ENCODE assay signal across 12 mouse cellular contexts in genomic region chr8:91135308-91136181, GRCm38 (mm10).
A peak's percentile ranks its signal among the peaks of the same experiment; 100 is the strongest.
DNase-seq lines count a peak whose midpoint lies in the region; ATAC-seq lines count a peak whose summit lies in the region.
"Had no signal": no experiment of that assay in that cellular context is flagged by ENCODE, and none has a peak within 500 bp of the region (broad histone marks: within the 10 kb centered on the region; RNA-seq: fewer than 3 reads in every experiment).

No protein-coding gene starts in this region.

- H3K9me3 ChIP-seq in forebrain, embryonic 10.5 days = no peaks in the 10 kb centered on the region
- no peaks in the 10 kb centered on the region for H3K9me3 ChIP-seq in forebrain, embryonic 11.5 days (ENCODE audit: control insufficient read depth, low read length)
- H3K9me3 ChIP-seq in neural tube, embryonic 13.5 days = no peaks in the 10 kb centered on the region
- no peaks in the 10 kb centered on the region for H3K9me3 ChIP-seq in neural tube, embryonic 15.5 days (replicated peaks)
- H3K9me3 ChIP-seq in kidney, embryonic 16.5 days (ENCODE audit: low read length) = no peaks in the 10 kb centered on the region
- H3K9me3 ChIP-seq: embryonic facial prominence, embryonic 12.5 days; megakaryocyte, embryonic 14.5 days had no signal

- H3K4me3 ChIP-seq in forebrain, embryonic 10.5 days = no peak overlapping the region
- no peak overlapping the region for H3K4me3 ChIP-seq in forebrain, embryonic 11.5 days (ENCODE audit: low read depth, low read length)
- H3K4me3 ChIP-seq in neural tube, embryonic 13.5 days = no peak overlapping the region
- no peak overlapping the region for H3K4me3 ChIP-seq in neural tube, embryonic 15.5 days (replicated peaks)
- H3K4me3 ChIP-seq in kidney, embryonic 16.5 days (ENCODE audit: low read length) = no peak overlapping the region
- H3K4me3 ChIP-seq: embryonic facial prominence, embryonic 12.5 days; megakaryocyte, embryonic 14.5 days had no signal

- H3K4me1 ChIP-seq in forebrain, embryonic 10.5 days = peaks cover 41% of the 10 kb centered on the region
- peaks cover 8% of the 10 kb centered on the region; the same call in 1 of the 2 replicates for H3K4me1 ChIP-seq in forebrain, embryonic 11.5 days (replicated peaks; ENCODE audit: control insufficient read depth, insufficient read depth, low read length)
- H3K4me1 ChIP-seq in neural tube, embryonic 13.5 days (replicated peaks) = peaks cover 38% of the 10 kb centered on the region
- H3K4me1 ChIP-seq in neural tube, embryonic 15.5 days = peaks cover 38% of the 10 kb centered on the region
- H3K4me1 ChIP-seq in kidney, embryonic 16.5 days (ENCODE audit: insufficient read depth, low read length) = peaks cover 31% of the 10 kb centered on the region

- no peak for DNase-seq in forebrain, embryonic 10.5 days (ENCODE audit: extremely low spot score, low spot score)
- DNase-seq in forebrain, embryonic 11.5 days (ENCODE audit: low spot score) = no peak
- DNase-seq in testis, postnatal 10 days (ENCODE audit: low spot score) = no peak
- DNase-seq in adrenal gland, adult 2 months = no peak
- DNase-seq: adrenal gland, postnatal 14 days had no signal

- no peaks in the 10 kb centered on the region for H3K27me3 ChIP-seq in forebrain, embryonic 10.5 days (ENCODE audit: poor library complexity, severe bottlenecking)
- no peaks in the 10 kb centered on the region for H3K27me3 ChIP-seq in forebrain, embryonic 11.5 days (ENCODE audit: control insufficient read depth, insufficient read depth, low read length)
- H3K27me3 ChIP-seq in neural tube, embryonic 13.5 days = no peaks in the 10 kb centered on the region
- no peaks in the 10 kb centered on the region for H3K27me3 ChIP-seq in neural tube, embryonic 15.5 days (replicated peaks)
- no peaks in the 10 kb centered on the region for H3K27me3 ChIP-seq in kidney, embryonic 16.5 days (ENCODE audit: insufficient read depth, low read length)
- H3K27me3 ChIP-seq: CH12.LX; embryonic facial prominence, embryonic 12.5 days had no signal

- ATAC-seq in forebrain, embryonic 11.5 days (replicated peaks; ENCODE audit: low FRiP score) = no peak
- ATAC-seq in neural tube, embryonic 13.5 days (ENCODE audit: low read depth) = no peak
- ATAC-seq in neural tube, embryonic 15.5 days (ENCODE audit: low FRiP score) = no peak
- no peak for ATAC-seq in kidney, embryonic 16.5 days (ENCODE audit: low FRiP score, low TSS enrichment)
- no peak for ATAC-seq in megakaryocyte-erythroid progenitor cell, adult 5-6 weeks (replicated peaks; ENCODE audit: low FRiP score, low TSS enrichment, poor library complexity, severe bottlenecking)

- H3K4me2 ChIP-seq in forebrain, embryonic 11.5 days (ENCODE audit: low read depth, low read length, severe bottlenecking) = no peak overlapping the region
- no peak overlapping the region for H3K4me2 ChIP-seq in neural tube, embryonic 13.5 days
- no peak overlapping the region for H3K4me2 ChIP-seq in neural tube, embryonic 15.5 days
- H3K4me2 ChIP-seq in kidney, embryonic 16.5 days (replicated peaks; ENCODE audit: low read depth, low read length) = peak overlapping the region; percentile 52; the same call in 1 of the 2 replicates

- peak overlapping the region; percentile 87 for H3K27ac ChIP-seq in forebrain, embryonic 10.5 days
- no peak overlapping the region for H3K27ac ChIP-seq in forebrain, embryonic 11.5 days (ENCODE audit: low read depth, low read length)
- 0 out of 2 replicates have a peak overlapping the region, but pooled peaks have one; percentile 89 for H3K27ac ChIP-seq in neural tube, embryonic 13.5 days (replicated peaks)
- H3K27ac ChIP-seq in neural tube, embryonic 15.5 days (replicated peaks) = no peak overlapping the region
- H3K27ac ChIP-seq in kidney, embryonic 16.5 days (ENCODE audit: low read length) = peak overlapping the region; percentile 77

- no peak overlapping the region for H3K9ac ChIP-seq in forebrain, embryonic 11.5 days (ENCODE audit: low read length)
- H3K9ac ChIP-seq in neural tube, embryonic 13.5 days = no peak overlapping the region
- no peak overlapping the region for H3K9ac ChIP-seq in neural tube, embryonic 15.5 days (replicated peaks)
- peak overlapping the region; percentile 33; the same call in 1 of the 2 replicates for H3K9ac ChIP-seq in kidney, embryonic 16.5 days (replicated peaks; ENCODE audit: low read length)

- WGBS in forebrain, embryonic 10.5 days = 63% methylated on average over 14 of the region's 14 CpGs
- 59% methylated on average over 14 of the region's 14 CpGs for WGBS in forebrain, embryonic 11.5 days
- 28% methylated on average over 14 of the region's 14 CpGs for whole genome bisulfite sequencing in neural tube, embryonic 13.5 days
- WGBS in neural tube, embryonic 15.5 days = 31% methylated on average over 14 of the region's 14 CpGs
- 31% methylated on average over 14 of the region's 14 CpGs for WGBS in kidney, embryonic 16.5 days

- H3K36me3 ChIP-seq in forebrain, embryonic 10.5 days (replicated peaks) = 0 out of 2 replicates have a peak, but pooled peaks cover 7% of the 10 kb centered on the region
- no peaks in the 10 kb centered on the region for H3K36me3 ChIP-seq in forebrain, embryonic 11.5 days (ENCODE audit: control insufficient read depth, insufficient read depth, low read length)
- no peaks in the 10 kb centered on the region for H3K36me3 ChIP-seq in neural tube, embryonic 13.5 days
- H3K36me3 ChIP-seq in neural tube, embryonic 15.5 days = no peaks in the 10 kb centered on the region
- no peaks in the 10 kb centered on the region for H3K36me3 ChIP-seq in kidney, embryonic 16.5 days (ENCODE audit: insufficient read depth, low read length)
- H3K36me3 ChIP-seq: embryonic facial prominence, embryonic 12.5 days had no signal

Comparison
In these comparisons a context has a peak if more than half of its experiments do, and no peak if none do; other contexts are left out.
1. H3K27ac ChIP-seq: peak in forebrain, embryonic 10.5 days (single experiment), neural tube, embryonic 13.5 days (single experiment) and kidney, embryonic 16.5 days (single experiment); none in forebrain, embryonic 11.5 days (single experiment) and neural tube, embryonic 15.5 days (single experiment).